Mouse (Mus musculus) myocyte (in vitro differentiated cells): ENCODE results near the gene Otud1. TPM values are rescaled to one million over a fixed set of nuclear protein-coding genes. Genes with fewer than 3 reads are reported as not detected.

ENCODE experiments used
- H3K27me3 ChIP-seq: one replicate; pipeline ENCODE4 v1.6.1; 2011; ENCODE audit not compliant: control insufficient read depth, insufficient read depth, insufficient read length
- H3K36me3 ChIP-seq: one replicate; pipeline ENCODE4 v1.6.1; 2011; ENCODE audit not compliant: control insufficient read depth, insufficient read depth
- H3K4me2 ChIP-seq: one replicate; pipeline ENCODE4 v1.6.1; 2011; ENCODE audit warnings: low read depth, control low read depth
- H3K4me3 ChIP-seq: one replicate; pipeline ENCODE4 v1.5.1; 2011; ENCODE audit warnings: mild to moderate bottlenecking, control low read depth, moderate library complexity
- H3K79me2 ChIP-seq: one replicate; pipeline ENCODE4 v1.6.1; 2011; ENCODE audit not compliant: control insufficient read depth, insufficient read depth
- H3ac ChIP-seq: one replicate; pipeline ENCODE4 v1.6.1; 2011; ENCODE audit not compliant: control insufficient read depth, insufficient read length
- CEBPB ChIP-seq: IDR thresholded peaks from 2 replicates; pipeline ENCODE4 v1.6.1; 2011; ENCODE audit warnings: mild to moderate bottlenecking, moderate library complexity; ENCODE audit not compliant: poor library complexity, insufficient read depth, severe bottlenecking
- E2F4 ChIP-seq: IDR thresholded peaks from one replicate; pipeline ENCODE4 v1.6.1; 2011; ENCODE audit warnings: mild to moderate bottlenecking, control low read depth, moderate library complexity; ENCODE audit not compliant: insufficient read depth
- MAX ChIP-seq: IDR thresholded peaks from one replicate; pipeline ENCODE4 v1.6.1; 2011; ENCODE audit warnings: low read depth, mild to moderate bottlenecking, control low read depth
- MYOD1 ChIP-seq, 3 experiments: IDR thresholded peaks; one replicate each; pipeline ENCODE4 v1.6.1; 2011; ENCODE audit warnings: control low read depth in 2 of 3, low read depth in 2 of 3, mild to moderate bottlenecking in 2 of 3, moderate library complexity in 1 of 3; ENCODE audit not compliant: insufficient read length in 2 of 3, control insufficient read depth in 1 of 3
- MYOG ChIP-seq, 3 experiments: IDR thresholded peaks; one replicate each; pipeline ENCODE4 v1.6.1; 2011; ENCODE audit warnings: control low read depth in 2 of 3, low read depth in 2 of 3, mild to moderate bottlenecking in 2 of 3; ENCODE audit not compliant: insufficient read length in 2 of 3, control insufficient read depth in 1 of 3, insufficient read depth in 1 of 3
- POLR2A ChIP-seq: IDR thresholded peaks from one replicate; pipeline ENCODE4 v1.6.1; 2011; ENCODE audit warnings: low read depth, mild to moderate bottlenecking, control low read depth, moderate library complexity; ENCODE audit not compliant: insufficient read length
- POLR2AphosphoS2 ChIP-seq: IDR thresholded peaks from one replicate; pipeline ENCODE4 v1.6.1; 2011; ENCODE audit warnings: low read depth, control low read depth; ENCODE audit not compliant: insufficient read length
- REST ChIP-seq: IDR thresholded peaks from one replicate; pipeline ENCODE4 v1.6.1; 2011; ENCODE audit warnings: mild to moderate bottlenecking, control low read depth, moderate library complexity; ENCODE audit not compliant: insufficient read depth, insufficient read length
- SRF ChIP-seq: IDR thresholded peaks from one replicate; pipeline ENCODE4 v1.6.1; 2011; ENCODE audit warnings: low read depth; ENCODE audit not compliant: control insufficient read depth, insufficient read length
- TCF12 ChIP-seq: IDR thresholded peaks from one replicate; pipeline ENCODE4 v1.6.1; 2011; ENCODE audit warnings: mild to moderate bottlenecking, control low read depth; ENCODE audit not compliant: poor library complexity, insufficient read depth, severe bottlenecking
- TCF3 ChIP-seq: IDR thresholded peaks from one replicate; pipeline ENCODE4 v1.6.1; 2011; ENCODE audit warnings: low read depth, control low read depth; ENCODE audit not compliant: insufficient read length
- USF1 ChIP-seq: IDR thresholded peaks from one replicate; pipeline ENCODE4 v1.6.1; 2011; ENCODE audit warnings: low read depth, mild to moderate bottlenecking, control low read depth, moderate library complexity
- polyA plus RNA-seq: library from polyadenylated mRNA; unstranded; fragments of >200 nt; fragmentation: generic; extraction: Trizol; gene quantifications from one replicate; pipeline ENCODE4 v1.2.1, GENCODE M21; 2012; ENCODE audit warnings: missing spikeins

Otud1 gene
- polyA plus RNA-seq, 1 experiment: 3.5 TPM

DNA sequence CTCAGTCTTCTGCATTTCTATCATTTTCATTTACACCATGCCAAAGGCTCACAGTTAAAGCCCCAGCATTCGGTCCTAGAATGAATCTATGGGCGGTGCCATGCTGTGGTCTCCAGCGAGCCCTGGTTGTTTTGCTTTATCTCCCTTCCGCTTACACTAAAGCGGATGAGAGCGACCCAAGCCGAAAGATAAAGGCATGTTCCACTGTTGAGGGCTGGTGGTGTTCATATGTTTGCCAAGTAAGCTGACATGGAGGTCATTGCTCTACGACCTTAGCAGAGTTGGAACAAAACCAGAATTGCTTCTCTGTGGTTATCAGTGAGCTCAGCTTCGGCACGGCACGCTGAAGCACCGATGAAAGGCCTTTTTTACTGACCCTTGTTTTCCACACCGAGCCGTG, 32.5 kb downstream of the Otud1 start:
- Histone ChIP-seq H3K4me3 (no peak overlapping the region), H3K79me2 (no peaks in the 10 kb centered on the region), H3K27me3 (no peaks in the 10 kb centered on the region), H3K4me2 (no peak overlapping the region), H3K36me3 (no peaks in the 10 kb centered on the region), H3ac (no peak overlapping the region)
- no peak for TF ChIP-seq REST
- TF ChIP-seq SRF: no peak
- TF ChIP-seq POLR2A: no peak
- TF ChIP-seq CEBPB: no peak
- TF ChIP-seq MAX: no peak
- TF ChIP-seq TCF12: no peak
- TF ChIP-seq USF1: no peak
- no peak for TF ChIP-seq POLR2AphosphoS2
- TF ChIP-seq MYOD1 (IDR thresholded peaks at IDR 0.05; ENCODE audit: control insufficient read depth in 1 of 3, insufficient read length in 2 of 3, low read depth in 2 of 3): no peak
- no peak for TF ChIP-seq MYOG (IDR thresholded peaks at IDR 0.05; ENCODE audit: control insufficient read depth in 1 of 3, insufficient read depth in 1 of 3, insufficient read length in 2 of 3, low read depth in 2 of 3)
- no peak for TF ChIP-seq TCF3
- TF ChIP-seq E2F4: no peak

DNA sequence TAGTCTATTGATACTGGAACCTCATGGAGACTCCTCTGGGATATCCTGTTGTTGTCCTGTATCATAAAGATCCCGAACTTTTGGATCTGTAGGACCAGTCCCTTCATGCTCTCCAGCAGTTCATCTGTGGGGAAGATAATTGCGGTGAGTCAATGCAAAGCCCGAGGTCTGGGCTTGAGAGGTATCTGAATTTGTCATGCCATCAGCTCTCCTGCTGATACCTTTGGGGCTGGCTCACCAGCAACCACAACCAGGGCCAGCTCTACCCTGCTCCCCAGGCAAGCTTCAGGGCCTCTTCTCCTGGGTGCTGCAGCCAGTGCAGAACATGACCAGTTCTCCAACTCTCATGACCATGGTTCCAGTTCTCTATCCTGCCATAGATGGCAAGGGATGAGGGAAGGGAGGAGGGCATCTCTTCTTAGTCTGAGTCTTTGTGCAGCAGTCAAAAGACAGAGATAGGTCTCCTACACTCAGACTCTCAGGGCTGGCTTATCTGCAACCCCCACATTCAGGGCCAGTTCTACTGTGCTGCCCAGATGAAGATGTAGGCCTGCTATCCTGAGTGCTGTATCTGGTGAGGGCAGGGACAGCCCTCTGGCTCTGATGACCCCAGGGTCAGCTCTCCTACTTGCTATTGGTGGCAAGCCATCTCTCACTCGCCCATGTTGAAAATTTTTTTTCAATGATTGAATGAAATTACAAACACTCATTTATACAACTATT, 42.2 kb downstream of the Otud1 start:
- H3K79me2 ChIP-seq: no peaks in the 10 kb centered on the region
- no peak overlapping the region for H3ac ChIP-seq
- no peak for TF ChIP-seq SRF
- no peak for TF ChIP-seq POLR2AphosphoS2

GRCm38 (mm10) chr2:19701386-19701785, 43.8 kb downstream of the Otud1 start:
- Histone ChIP-seq H3K4me3 (no peak overlapping the region), H3ac (no peak overlapping the region), H3K79me2 (no peaks in the 10 kb centered on the region), H3K4me2 (no peak overlapping the region), H3K36me3 (no peaks in the 10 kb centered on the region), H3K27me3 (no peaks in the 10 kb centered on the region)
- TF ChIP-seq TCF3 (no peak), TCF12 (no peak), REST (no peak), CEBPB (no peak), POLR2A (no peak), E2F4 (no peak), MYOG (IDR thresholded peaks at IDR 0.05; ENCODE audit: control insufficient read depth in 1 of 3, insufficient read depth in 1 of 3, insufficient read length in 2 of 3, low read depth in 2 of 3) (no peak), SRF (no peak), USF1 (no peak), MYOD1 (IDR thresholded peaks at IDR 0.05; ENCODE audit: control insufficient read depth in 1 of 3, insufficient read length in 2 of 3, low read depth in 2 of 3) (no peak), POLR2AphosphoS2 (no peak), MAX (no peak)

More for the DNA sequence above, 42.2 kb downstream of the Otud1 start:
- Histone ChIP-seq H3K4me3 (no peak overlapping the region), H3K36me3 (no peaks in the 10 kb centered on the region), H3K4me2 (no peak overlapping the region), H3K27me3 (no peaks in the 10 kb centered on the region)

GRCm38 (mm10) chr2:19703020-19703613, 45.6 kb downstream of the Otud1 start:
- no peaks in the 10 kb centered on the region for H3K79me2 ChIP-seq
- H3K36me3 ChIP-seq: no peaks in the 10 kb centered on the region
- H3K27me3 ChIP-seq: no peaks in the 10 kb centered on the region
- H3ac ChIP-seq: no peak overlapping the region
- no peak overlapping the region for H3K4me3 ChIP-seq
- H3K4me2 ChIP-seq: no peak overlapping the region
- peak; percentile 20 for TF ChIP-seq SRF
- no peak for TF ChIP-seq MAX

DNA sequence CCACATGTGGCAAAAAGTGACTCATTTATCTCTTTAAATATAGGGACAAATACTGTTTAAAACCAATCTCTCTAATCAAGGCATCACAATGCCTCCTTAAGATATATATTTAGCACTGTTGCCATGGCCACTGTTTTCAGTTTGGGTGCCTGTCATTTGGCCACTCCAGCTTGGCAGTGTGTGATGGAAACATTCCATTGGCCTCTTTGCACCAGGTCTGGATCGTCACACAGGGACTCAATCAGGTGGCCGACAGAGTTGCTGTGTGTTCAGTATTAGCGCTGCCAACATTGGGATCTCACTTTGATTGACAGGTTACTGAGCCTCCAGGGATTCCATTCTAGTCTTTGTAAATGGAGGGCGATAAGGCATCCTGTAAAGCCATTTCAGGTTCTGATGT, 46.1 kb downstream of the Otud1 start:
- H3K4me3 ChIP-seq: no peak overlapping the region
- H3K36me3 ChIP-seq: no peaks in the 10 kb centered on the region
- H3ac ChIP-seq: no peak overlapping the region
- no peak overlapping the region for H3K4me2 ChIP-seq
- no peak for TF ChIP-seq TCF3
- H3K27me3 ChIP-seq: no peaks in the 10 kb centered on the region
- H3K79me2 ChIP-seq: no peaks in the 10 kb centered on the region

DNA sequence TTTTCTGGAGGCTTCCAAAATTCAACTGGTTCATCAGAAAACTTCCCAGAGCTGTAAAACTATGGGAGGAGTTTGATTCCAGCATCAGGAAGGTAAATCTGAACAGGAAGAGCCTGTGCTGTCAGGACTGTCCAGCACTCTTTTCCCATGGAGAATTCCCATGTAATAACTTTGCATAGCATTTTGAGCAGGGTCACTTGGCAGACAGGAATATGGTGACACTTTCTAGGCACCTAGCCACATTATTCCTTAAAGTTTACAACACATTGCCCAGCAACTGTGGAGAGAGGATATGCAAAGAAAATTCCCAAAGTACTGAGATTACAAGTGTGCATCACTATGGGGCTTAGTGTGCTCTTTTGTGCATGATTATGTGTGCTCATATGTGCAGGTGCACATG, 46.7 kb downstream of the Otud1 start:
- H3K36me3 ChIP-seq: no peaks in the 10 kb centered on the region
- TF ChIP-seq CEBPB (no peak), MYOG (IDR thresholded peaks at IDR 0.05; ENCODE audit: control insufficient read depth in 1 of 3, insufficient read depth in 1 of 3, insufficient read length in 2 of 3, low read depth in 2 of 3) (no peak), E2F4 (no peak), USF1 (no peak), TCF3 (no peak), MAX (no peak), REST (no peak), POLR2AphosphoS2 (no peak), POLR2A (no peak), TCF12 (no peak), MYOD1 (IDR thresholded peaks at IDR 0.05; ENCODE audit: control insufficient read depth in 1 of 3, insufficient read length in 2 of 3, low read depth in 2 of 3) (no peak), SRF (no peak)
- H3K79me2 ChIP-seq: no peaks in the 10 kb centered on the region
- no peak overlapping the region for H3ac ChIP-seq
- H3K4me3 ChIP-seq: no peak overlapping the region
- no peak overlapping the region for H3K4me2 ChIP-seq
- no peaks in the 10 kb centered on the region for H3K27me3 ChIP-seq
